Mouse (Mus musculus) ovary, postnatal 36 days (tissue): ENCODE results near the gene Tln1.

Source experiments
- DNase-seq: peaks from one replicate; pipeline ENCODE4 v3.0.0; 2022; ENCODE audit warnings: low spot score, mixed read lengths

The Tln1 gene

GRCm38 (mm10) chr4:43547160-43547559 is 15.3 kb downstream of the Tln1 start:
- no peak for DNase-seq

GRCm38 (mm10) chr4:43546375-43547047 is 16.0 kb downstream of the Tln1 start:
- peak; percentile 35 for DNase-seq

GRCm38 (mm10) chr4:43542044-43542443 is 20.4 kb downstream of the Tln1 start:
- DNase-seq, result no peak

- no peak for DNase-seq
These were observed 26.5 kb downstream of the Tln1 start for GRCm38 (mm10) chr4:43536031-43536430.

GRCm38 (mm10) chr4:43535628-43536027 is 26.9 kb downstream of the Tln1 start:
- DNase-seq, result no peak

- peak; percentile 56 for DNase-seq
These were observed 29.2 kb downstream of the Tln1 start for GRCm38 (mm10) chr4:43533270-43533669.

GRCm38 (mm10) chr4:43530581-43530980 is 31.9 kb downstream of the Tln1 start:
- peak; percentile 72 for DNase-seq

GRCm38 (mm10) chr4:43530081-43530501 is 32.4 kb downstream of the Tln1 start:
- no peak for DNase-seq

GRCm38 (mm10) chr4:43528487-43528886 is 34.0 kb downstream of the Tln1 start:
- DNase-seq, result no peak

- no peak for DNase-seq
These were observed 34.6 kb downstream of the Tln1 start for GRCm38 (mm10) chr4:43527880-43528279.

- peak; percentile 83 for DNase-seq
These were observed 42.5 kb downstream of the Tln1 start for GRCm38 (mm10) chr4:43519956-43520355.

- no peak for DNase-seq
These were observed 42.9 kb downstream of the Tln1 start for GRCm38 (mm10) chr4:43519551-43519950.

GRCm38 (mm10) chr4:43515764-43516708 is 46.5 kb downstream of the Tln1 start:
- DNase-seq, result no peak

GRCm38 (mm10) chr4:43513791-43514190 is 48.7 kb downstream of the Tln1 start:
- DNase-seq, result no peak

- DNase-seq, result no peak
These were observed 49.2 kb downstream of the Tln1 start for GRCm38 (mm10) chr4:43513300-43513699.

- no peak for DNase-seq
These were observed 49.8 kb downstream of the Tln1 start for GRCm38 (mm10) chr4:43512653-43513052.

GRCm38 (mm10) chr4:43511675-43512454 is 50.6 kb downstream of the Tln1 start:
- no peak for DNase-seq

- DNase-seq, result no peak
These were observed 53.4 kb downstream of the Tln1 start for GRCm38 (mm10) chr4:43509109-43509508.

- peak; percentile 57 for DNase-seq
These were observed 53.9 kb downstream of the Tln1 start for GRCm38 (mm10) chr4:43508666-43508997.

- no peak for DNase-seq
These were observed 54.4 kb downstream of the Tln1 start for GRCm38 (mm10) chr4:43507938-43508665.

GRCm38 (mm10) chr4:43506536-43507185 is 55.8 kb downstream of the Tln1 start, which contains the start of gene Car9:
Gene Car9, plus strand, starts transcription at chr4:43506966.
- DNase-seq, result no peak
